Mouse (Mus musculus) heart, embryonic 12.5 days (tissue): ENCODE results near the gene Sfi1. TPM values are rescaled to one million over a fixed set of nuclear protein-coding genes. Genes with fewer than 3 reads are reported as not detected.
"Not testable (repeated sequence)": the region's sequence is repeated elsewhere in the genome, so short reads cannot be mapped to it uniquely, and the experiment has no call there.

Source experiments
- ATAC-seq: fragments of 200-750 bp; cut with Nextera tagmentation; 2 replicates; pipeline ENCODE4 v1.8.0; 2017; ENCODE audit warnings: moderate TSS enrichment, moderate library complexity; ENCODE audit not compliant: insufficient number of reproducible peaks, low FRiP score
- H3K27ac ChIP-seq: fragments of 300-500 bp; sonication (generic); 2 replicates; pipeline ENCODE4 v1.5.1; 2016; ENCODE audit warnings: mild to moderate bottlenecking, moderate library complexity; ENCODE audit not compliant: poor library complexity, severe bottlenecking
- H3K27me3 ChIP-seq: fragments of 300-500 bp; sonication (generic); replicated peaks from 2 replicates; pipeline ENCODE4 v1.6.1; 2016; ENCODE audit warnings: mild to moderate bottlenecking, moderate library complexity
- H3K36me3 ChIP-seq: fragments of 300-500 bp; sonication (generic); 2 replicates; pipeline ENCODE4 v1.6.1; 2016; ENCODE audit warnings: mild to moderate bottlenecking, moderate library complexity
- H3K4me1 ChIP-seq: fragments of 300-500 bp; sonication (generic); replicated peaks from 2 replicates; pipeline ENCODE4 v1.6.1; 2016; ENCODE audit warnings: mild to moderate bottlenecking
- H3K4me2 ChIP-seq: fragments of 300-500 bp; sonication (generic); 2 replicates; pipeline ENCODE4 v1.6.1; 2016; ENCODE audit warnings: mild to moderate bottlenecking, moderate library complexity
- H3K4me3 ChIP-seq: fragments of 300-500 bp; sonication (generic); 2 replicates; pipeline ENCODE4 v1.5.1; 2016; ENCODE audit warnings: mild to moderate bottlenecking
- H3K9ac ChIP-seq: fragments of 300-500 bp; sonication (generic); 2 replicates; pipeline ENCODE4 v1.6.1; 2016; ENCODE audit warnings: mild to moderate bottlenecking, moderate library complexity
- H3K9me3 ChIP-seq: fragments of 300-500 bp; sonication (generic); replicated peaks from 2 replicates; pipeline ENCODE4 v1.6.1; 2016; ENCODE audit warnings: mild to moderate bottlenecking, moderate library complexity
- WGBS: fragments of 180-500 bp; shearing (Covaris S2); methylation state at CpG from one replicate; pipeline ENCODE4 v1.1.7; 2016; 5-methylcytosine and 5-hydroxymethylcytosine counted together
- polyA plus RNA-seq: library from polyadenylated mRNA; unstranded; fragments of >200 nt; fragmentation: Nextera tagmentation; extraction: Ambion mirVana; gene quantifications from 2 replicates; pipeline ENCODE4 v1.2.1, GENCODE M21; 2016

Gene Sfi1
- polyA plus RNA-seq, 1 experiment from 2014 or later: 13.8 TPM

DNA sequence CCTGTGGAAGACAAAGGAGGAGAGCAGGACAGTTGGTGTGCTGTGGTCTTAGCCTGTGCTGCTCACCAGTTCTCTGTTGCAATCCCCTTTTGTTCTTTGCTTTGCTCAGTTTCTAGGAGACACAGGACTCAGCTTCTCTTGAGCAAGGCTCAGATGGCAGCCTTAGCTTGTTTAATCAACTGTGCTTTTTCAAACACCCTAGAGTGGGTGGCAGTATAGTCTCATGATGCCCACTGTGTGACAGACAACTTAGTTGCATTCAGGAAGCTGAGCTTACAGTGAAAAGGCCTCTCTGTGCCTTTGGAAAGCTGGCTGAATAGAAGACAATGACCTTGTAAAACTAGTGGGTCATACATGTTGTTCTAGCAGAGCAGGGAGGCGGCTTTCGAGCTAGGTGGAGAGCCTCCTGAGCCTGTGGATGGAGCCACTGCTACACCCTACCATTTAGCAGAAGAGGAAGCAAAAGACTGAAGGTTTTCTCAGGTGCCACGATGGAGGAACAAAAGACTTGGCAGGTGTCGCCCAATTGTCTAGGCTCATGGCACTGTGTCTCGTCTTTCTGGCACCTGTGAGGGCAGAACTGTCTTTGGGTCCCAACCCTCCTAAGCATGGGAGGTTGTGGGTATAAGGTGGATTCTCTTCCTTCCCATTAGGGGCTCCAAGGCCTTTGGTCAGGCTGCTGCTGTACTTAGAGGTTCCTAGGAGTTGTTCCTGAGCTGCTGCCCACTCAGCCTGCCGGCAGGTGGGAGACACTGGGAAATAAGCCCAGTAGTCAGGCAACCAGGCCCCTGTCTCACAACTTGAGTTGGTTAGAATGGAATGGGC lies 66.6 kb downstream of the Sfi1 start:
- peaks cover 18% of the 10 kb centered on the region for H3K9me3 ChIP-seq
- H3K27ac ChIP-seq, H3K4me2 ChIP-seq, H3K36me3 ChIP-seq, H3K9ac ChIP-seq, H3K27me3 ChIP-seq, H3K4me1 ChIP-seq, H3K4me3 ChIP-seq: not testable (repeated sequence)
- ATAC-seq: peak; percentile 40
- 76% methylated on average over 6 of the region's 6 CpGs for WGBS

DNA sequence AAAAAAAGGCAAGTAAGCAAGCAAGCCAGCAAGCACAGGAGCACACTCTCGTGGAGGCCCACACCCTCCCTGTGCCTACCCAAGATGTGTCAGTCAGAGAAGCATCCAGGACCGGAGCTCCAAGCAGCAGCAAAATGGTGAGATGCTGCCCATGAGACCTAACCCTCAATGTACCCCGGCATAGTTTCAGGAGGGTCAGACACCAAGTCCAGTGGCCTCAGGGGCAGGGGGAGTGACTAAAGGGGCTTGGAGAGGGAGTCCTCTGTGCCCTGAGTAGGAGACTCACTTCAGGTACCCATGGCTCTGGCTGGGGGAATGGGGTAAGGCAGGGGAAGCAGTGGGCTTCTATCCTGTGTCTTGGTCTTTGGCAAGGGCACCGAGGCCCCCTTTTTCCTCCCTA lies 67.3 kb downstream of the Sfi1 start:
- H3K9me3 ChIP-seq: peaks cover 18% of the 10 kb centered on the region
- not testable (repeated sequence) for ATAC-seq, H3K27me3 ChIP-seq, H3K36me3 ChIP-seq, H3K4me3 ChIP-seq, H3K4me2 ChIP-seq, H3K4me1 ChIP-seq, H3K27ac ChIP-seq, H3K9ac ChIP-seq
- 90% methylated on average over 4 of the region's 4 CpGs for WGBS

- H3K4me3 ChIP-seq, ATAC-seq, H3K4me2 ChIP-seq, H3K27me3 ChIP-seq, H3K36me3 ChIP-seq, H3K4me1 ChIP-seq, H3K9ac ChIP-seq, H3K27ac ChIP-seq: not testable (repeated sequence)
- WGBS: 82% methylated on average over 22 of the region's 22 CpGs
- peaks cover 16% of the 10 kb centered on the region for H3K9me3 ChIP-seq
Measured at GRCm38 (mm10) chr11:3124932-3125810, 68.1 kb downstream of the Sfi1 start.

DNA sequence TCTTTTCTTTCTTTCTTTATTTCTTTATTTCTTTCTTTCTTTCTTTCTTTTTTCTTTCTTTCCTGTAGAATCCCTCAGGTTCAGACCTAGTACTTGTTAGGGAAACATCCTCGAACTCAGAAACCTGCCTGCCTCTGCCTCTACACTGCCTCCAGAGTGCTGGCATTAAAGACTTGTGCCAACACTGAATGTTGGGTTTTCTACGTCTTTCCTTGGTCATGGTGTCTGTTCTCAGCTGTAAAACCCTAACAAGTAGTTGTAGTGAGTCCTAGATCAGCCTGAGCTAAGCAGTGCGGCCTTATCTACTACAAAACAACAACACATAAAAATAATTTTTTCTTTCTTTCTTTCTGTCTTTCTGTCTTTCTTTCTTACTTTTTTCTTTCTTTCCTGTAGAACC lies 78.9 kb downstream of the Sfi1 start:
- no peaks in the 10 kb centered on the region for H3K36me3 ChIP-seq
- WGBS: 66% methylated on average over 3 of the region's 3 CpGs
- H3K4me2 ChIP-seq: no peak overlapping the region
- H3K27me3 ChIP-seq: no peaks in the 10 kb centered on the region
- no peaks in the 10 kb centered on the region for H3K4me1 ChIP-seq
- no peak overlapping the region for H3K4me3 ChIP-seq
- no peak for ATAC-seq
- no peak overlapping the region for H3K9ac ChIP-seq
- peaks cover 23% of the 10 kb centered on the region for H3K9me3 ChIP-seq
- H3K27ac ChIP-seq: no peak overlapping the region

DNA sequence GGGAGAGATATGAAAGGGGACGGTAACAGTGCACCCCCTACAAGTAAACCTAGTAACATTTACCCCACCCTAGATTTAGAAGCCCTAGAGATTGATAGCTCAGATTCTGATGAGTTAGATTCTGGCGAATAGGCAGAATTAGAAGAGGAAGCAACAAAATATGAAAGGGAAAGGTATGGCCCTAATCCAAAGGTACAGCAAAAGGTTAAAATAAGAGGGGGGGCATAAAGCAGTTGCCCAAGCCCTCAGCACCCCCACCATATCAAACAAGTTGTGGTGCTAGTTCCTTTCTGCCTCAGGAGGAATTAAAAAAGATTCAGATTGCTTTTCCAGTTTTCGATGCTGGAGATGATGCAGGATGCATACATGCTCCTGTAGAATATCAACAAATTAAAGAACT lies 87.1 kb downstream of the Sfi1 start:
- Histone ChIP-seq H3K4me2 (no peak overlapping the region), H3K27me3 (no peaks in the 10 kb centered on the region), H3K9ac (no peak overlapping the region), H3K36me3 (no peaks in the 10 kb centered on the region), H3K9me3 (peaks cover 47% of the 10 kb centered on the region), H3K27ac (no peak overlapping the region), H3K4me1 (no peaks in the 10 kb centered on the region), H3K4me3 (no peak overlapping the region)
- ATAC-seq: no peak
- WGBS: 76% methylated on average over 3 of the region's 3 CpGs

- Histone ChIP-seq H3K9ac (no peak overlapping the region), H3K27ac (no peak overlapping the region), H3K4me2 (no peak overlapping the region), H3K9me3 (peaks cover 46% of the 10 kb centered on the region), H3K4me1 (no peaks in the 10 kb centered on the region), H3K27me3 (no peaks in the 10 kb centered on the region), H3K4me3 (no peak overlapping the region), H3K36me3 (no peaks in the 10 kb centered on the region)
- no peak for ATAC-seq
- WGBS: 86% methylated on average over 21 of the region's 21 CpGs
Measured at GRCm38 (mm10) chr11:3105261-3105731, 88.0 kb downstream of the Sfi1 start.

DNA sequence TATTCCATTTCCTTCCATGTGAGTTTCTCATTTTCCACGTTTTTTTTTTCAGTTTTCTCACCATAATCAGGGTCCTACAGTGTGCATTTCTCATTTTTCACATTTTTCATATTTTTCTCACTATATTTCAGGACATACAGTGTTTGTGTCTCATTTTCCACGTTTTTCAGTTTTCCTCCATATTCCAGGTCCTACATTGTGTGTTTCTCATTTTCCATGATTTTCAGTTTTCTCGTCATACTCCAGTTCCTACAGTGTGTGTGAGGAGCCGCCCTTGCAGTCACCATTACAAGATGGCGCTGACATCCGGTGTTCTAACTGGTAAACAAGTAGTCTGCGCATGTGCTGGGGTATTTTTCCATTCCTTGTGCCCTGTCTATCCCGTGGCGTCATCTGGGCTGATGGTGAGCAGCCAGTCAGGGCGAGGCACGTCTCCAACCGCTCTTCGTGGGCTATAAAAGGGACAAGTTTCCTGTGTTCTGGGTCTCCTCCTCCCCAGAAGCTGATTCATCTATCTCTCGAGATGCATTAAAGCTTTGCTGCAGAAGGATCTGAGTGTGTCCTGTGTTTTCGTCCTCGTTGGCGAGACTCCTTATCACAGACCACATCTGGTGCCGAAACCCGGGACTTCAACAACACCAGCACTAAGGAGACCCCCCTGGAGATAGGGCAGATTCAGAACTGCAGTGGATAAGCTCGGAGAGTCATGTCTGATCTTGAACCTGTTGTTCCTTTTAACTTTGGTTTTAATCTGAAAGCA lies 88.6 kb downstream of the Sfi1 start:
- ATAC-seq, H3K4me1 ChIP-seq, H3K27ac ChIP-seq, H3K4me2 ChIP-seq, H3K27me3 ChIP-seq, H3K4me3 ChIP-seq, H3K9ac ChIP-seq, H3K36me3 ChIP-seq: not testable (repeated sequence)
- WGBS: 81% methylated on average over 20 of the region's 20 CpGs
- H3K9me3 ChIP-seq: peaks cover 47% of the 10 kb centered on the region

- peaks cover 47% of the 10 kb centered on the region for H3K9me3 ChIP-seq
- no peak overlapping the region for H3K9ac ChIP-seq
- 0 out of 2 replicates have a peak, but pooled peaks have one; percentile 49 for ATAC-seq
- no peak overlapping the region for H3K4me3 ChIP-seq
- no peak overlapping the region for H3K4me2 ChIP-seq
- 60% methylated on average over 7 of the region's 7 CpGs for WGBS
- no peaks in the 10 kb centered on the region for H3K27me3 ChIP-seq
- H3K27ac ChIP-seq: no peak overlapping the region
- no peaks in the 10 kb centered on the region for H3K36me3 ChIP-seq
- no peaks in the 10 kb centered on the region for H3K4me1 ChIP-seq
Measured at GRCm38 (mm10) chr11:3103619-3104164, 89.6 kb downstream of the Sfi1 start.

- H3K4me3 ChIP-seq, H3K27me3 ChIP-seq, H3K4me2 ChIP-seq, H3K4me1 ChIP-seq, H3K9ac ChIP-seq, H3K36me3 ChIP-seq, H3K27ac ChIP-seq: not testable (repeated sequence)
- peaks cover 45% of the 10 kb centered on the region for H3K9me3 ChIP-seq
- peak; percentile 34; the same call in 1 of the 2 replicates for ATAC-seq
- WGBS: 65% methylated on average over 7 of the region's 7 CpGs
Measured at GRCm38 (mm10) chr11:3102626-3103025, 90.6 kb downstream of the Sfi1 start.

DNA sequence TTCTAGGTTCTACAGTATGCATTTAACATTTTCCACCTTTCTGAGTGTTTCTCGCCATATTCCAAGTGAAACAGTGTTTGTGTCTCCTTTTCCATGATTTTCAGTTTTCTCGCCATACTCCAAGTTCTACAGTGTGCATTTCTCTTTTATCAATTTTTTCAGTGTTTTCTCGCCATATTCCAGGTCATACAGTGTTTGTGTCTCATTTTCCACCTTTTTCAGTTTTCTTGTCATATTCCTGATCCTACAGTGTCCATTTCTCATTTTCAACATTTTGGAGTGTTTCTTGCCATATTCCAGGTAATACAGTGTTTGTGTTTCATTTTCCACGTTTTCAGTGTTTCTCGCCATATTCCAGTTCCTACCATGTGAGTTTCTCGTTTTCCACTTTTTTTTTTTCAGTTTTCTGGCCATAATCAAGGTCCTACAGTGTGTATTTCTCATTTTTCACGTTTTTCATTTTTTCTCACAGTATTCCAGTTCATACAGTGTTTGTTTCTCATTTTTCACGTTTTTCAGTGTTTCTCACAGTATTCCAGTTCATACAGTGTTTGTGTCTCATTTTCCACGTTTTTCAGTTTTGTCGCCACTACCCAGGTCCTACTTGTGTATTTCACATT lies 91.3 kb downstream of the Sfi1 start:
- H3K4me2 ChIP-seq: no peak overlapping the region
- ATAC-seq: peak; percentile 55
- WGBS: 62% methylated on average over 10 of the region's 10 CpGs
- no peaks in the 10 kb centered on the region for H3K27me3 ChIP-seq
- no peaks in the 10 kb centered on the region for H3K4me1 ChIP-seq
- no peak overlapping the region for H3K27ac ChIP-seq
- H3K9ac ChIP-seq: no peak overlapping the region
- H3K36me3 ChIP-seq: no peaks in the 10 kb centered on the region
- no peak overlapping the region for H3K4me3 ChIP-seq
- peaks cover 40% of the 10 kb centered on the region for H3K9me3 ChIP-seq
